Mouse (Mus musculus): ENCODE measurements around the gene Cacna1b. TPM values are rescaled to one million over a fixed set of nuclear protein-coding genes. Genes with fewer than 3 reads are reported as not detected.

The Cacna1b gene
- polyA plus RNA-seq (2012; rRNA removed) = 0.03 and 0.06 TPM in 2 replicates
- not detected in 2 replicates for polyA plus RNA-seq (2014; fragmentation: Nextera tagmentation; extraction: Ambion mirVana)

GRCm38 (mm10) chr2:24763115-24763557 is at the start of gene Cacna1b:
TSS of gene Cacna1b (minus strand) at chr2:24763152.
- WGBS (ENCODE audit: insufficient replicate concordance) = 1% methylated on average over 42 of the region's 42 CpGs

GRCm38 (mm10) chr2:24809746-24810145 is 46.8 kb upstream of the Cacna1b start:
- WGBS (ENCODE audit: insufficient replicate concordance) = 58% methylated on average over 3 of the region's 3 CpGs
- no peak overlapping the region for H3K4me2 ChIP-seq (ENCODE audit: low read depth)
- no peak overlapping the region for H3K27ac ChIP-seq
- DNase-seq (ENCODE audit: low read depth in 3 of 3, low spot score in 3 of 3) (no peak), ATAC-seq (ENCODE audit: insufficient read depth) (no peak)
- H3K9ac ChIP-seq (replicated peaks) = no peak overlapping the region
- H3K36me3 ChIP-seq (replicated peaks; ENCODE audit: control insufficient read depth, insufficient read depth, low read depth) = peaks cover 21% of the 10 kb centered on the region
- H3K9me3 ChIP-seq (ENCODE audit: control insufficient read depth, low read length) = no peaks in the 10 kb centered on the region
- H3K27me3 ChIP-seq (ENCODE audit: control insufficient read depth, insufficient read depth, low read length) = no peaks in the 10 kb centered on the region
- no peaks in the 10 kb centered on the region for H3K4me1 ChIP-seq (replicated peaks; ENCODE audit: control insufficient read depth in 2 of 2, insufficient read depth in 2 of 2, low read length in 1 of 2)
- no peak overlapping the region for H3K4me3 ChIP-seq (ENCODE audit: insufficient read depth in 1 of 2, low read depth in 2 of 2, low read length in 2 of 2)
- TF ChIP-seq CTCF (IDR thresholded peaks at IDR 0.05; ENCODE audit: low read depth) (no peak), EP300 (IDR thresholded peaks at IDR 0.05; ENCODE audit: low read depth) (no peak)

More at GRCm38 (mm10) chr2:24763115-24763557, at the start of gene Cacna1b:
- no peaks in the 10 kb centered on the region for H3K36me3 ChIP-seq (replicated peaks; ENCODE audit: control insufficient read depth, insufficient read depth, low read depth)
- H3K4me2 ChIP-seq (ENCODE audit: low read depth) = peak within 1 kb of the TSS; percentile 64
- no peak within 1 kb of the TSS for H3K9ac ChIP-seq (replicated peaks)
- H3K27me3 ChIP-seq (ENCODE audit: control insufficient read depth, insufficient read depth, low read length) = peaks cover 31% of the 10 kb centered on the region
- peak; percentile 10 to 33 (median 13) for DNase-seq (ENCODE audit: low read depth in 3 of 3, low spot score in 3 of 3)
- no peak within 1 kb of the TSS for H3K27ac ChIP-seq
- no peak for TF ChIP-seq EP300 (IDR thresholded peaks at IDR 0.05; ENCODE audit: low read depth)
- TF ChIP-seq CTCF (IDR thresholded peaks at IDR 0.05; ENCODE audit: low read depth) = no peak
- no peaks in the 10 kb centered on the region for H3K9me3 ChIP-seq (ENCODE audit: control insufficient read depth, low read length)
- ATAC-seq (ENCODE audit: insufficient read depth) = peak; percentile 61
- peak within 1 kb of the TSS; percentile 38 to 47 for H3K4me3 ChIP-seq (ENCODE audit: insufficient read depth in 1 of 2, low read depth in 2 of 2, low read length in 2 of 2)
- no peaks in the 10 kb centered on the region; a peak in 1 of 4 replicates for H3K4me1 ChIP-seq (replicated peaks; ENCODE audit: control insufficient read depth in 2 of 2, insufficient read depth in 2 of 2, low read length in 1 of 2)

GRCm38 (mm10) chr2:24807691-24808090 is 44.7 kb upstream of the Cacna1b start:
- Histone ChIP-seq H3K9ac (replicated peaks) (no peak overlapping the region), H3K4me2 (ENCODE audit: low read depth) (no peak overlapping the region), H3K9me3 (ENCODE audit: control insufficient read depth, low read length) (no peaks in the 10 kb centered on the region), H3K36me3 (replicated peaks; ENCODE audit: control insufficient read depth, insufficient read depth, low read depth) (peaks cover 17% of the 10 kb centered on the region), H3K4me3 (ENCODE audit: insufficient read depth in 1 of 2, low read depth in 2 of 2, low read length in 2 of 2) (no peak overlapping the region), H3K27me3 (ENCODE audit: control insufficient read depth, insufficient read depth, low read length) (no peaks in the 10 kb centered on the region), H3K4me1 (replicated peaks; ENCODE audit: control insufficient read depth in 2 of 2, insufficient read depth in 2 of 2, low read length in 1 of 2) (no peaks in the 10 kb centered on the region), H3K27ac (no peak overlapping the region)
- 91% methylated on average over 10 of the region's 10 CpGs for WGBS (ENCODE audit: insufficient replicate concordance)
- TF ChIP-seq CTCF (IDR thresholded peaks at IDR 0.05; ENCODE audit: low read depth) (no peak), EP300 (IDR thresholded peaks at IDR 0.05; ENCODE audit: low read depth) (no peak)
- ATAC-seq (ENCODE audit: insufficient read depth) (no peak), DNase-seq (ENCODE audit: low read depth in 3 of 3, low spot score in 3 of 3) (no peak)

- H3K36me3 ChIP-seq (replicated peaks; ENCODE audit: control insufficient read depth, insufficient read depth, low read depth) = peaks cover 23% of the 10 kb centered on the region
These were observed 44.1 kb upstream of the Cacna1b start for GRCm38 (mm10) chr2:24807036-24807435.

GRCm38 (mm10) chr2:24806143-24806542 is 43.2 kb upstream of the Cacna1b start:
- Histone ChIP-seq H3K4me3 (ENCODE audit: insufficient read depth in 1 of 2, low read depth in 2 of 2, low read length in 2 of 2) (no peak overlapping the region), H3K4me1 (replicated peaks; ENCODE audit: control insufficient read depth in 2 of 2, insufficient read depth in 2 of 2, low read length in 1 of 2) (no peaks in the 10 kb centered on the region), H3K4me2 (ENCODE audit: low read depth) (no peak overlapping the region), H3K27ac (no peak overlapping the region), H3K36me3 (replicated peaks; ENCODE audit: control insufficient read depth, insufficient read depth, low read depth) (peaks cover 26% of the 10 kb centered on the region), H3K9me3 (ENCODE audit: control insufficient read depth, low read length) (no peaks in the 10 kb centered on the region), H3K9ac (replicated peaks) (no peak overlapping the region), H3K27me3 (ENCODE audit: control insufficient read depth, insufficient read depth, low read length) (no peaks in the 10 kb centered on the region)
- WGBS (ENCODE audit: insufficient replicate concordance) = 87% methylated on average over 6 of the region's 6 CpGs
- ATAC-seq (ENCODE audit: insufficient read depth) (no peak), DNase-seq (ENCODE audit: low read depth in 3 of 3, low spot score in 3 of 3) (no peak)
- no peak for TF ChIP-seq EP300 (IDR thresholded peaks at IDR 0.05; ENCODE audit: low read depth)
- no peak for TF ChIP-seq CTCF (IDR thresholded peaks at IDR 0.05; ENCODE audit: low read depth)

More at GRCm38 (mm10) chr2:24807036-24807435, 44.1 kb upstream of the Cacna1b start:
- H3K9ac ChIP-seq (replicated peaks) = no peak overlapping the region
- no peak overlapping the region for H3K4me2 ChIP-seq (ENCODE audit: low read depth)
- H3K9me3 ChIP-seq (ENCODE audit: control insufficient read depth, low read length) = no peaks in the 10 kb centered on the region
- DNase-seq (ENCODE audit: low read depth in 3 of 3, low spot score in 3 of 3) (no peak), ATAC-seq (ENCODE audit: insufficient read depth) (no peak)
- H3K4me1 ChIP-seq (replicated peaks; ENCODE audit: control insufficient read depth in 2 of 2, insufficient read depth in 2 of 2, low read length in 1 of 2) = no peaks in the 10 kb centered on the region
- H3K4me3 ChIP-seq (ENCODE audit: insufficient read depth in 1 of 2, low read depth in 2 of 2, low read length in 2 of 2) = no peak overlapping the region
- TF ChIP-seq CTCF (IDR thresholded peaks at IDR 0.05; ENCODE audit: low read depth) (no peak), EP300 (IDR thresholded peaks at IDR 0.05; ENCODE audit: low read depth) (no peak)
- no peaks in the 10 kb centered on the region for H3K27me3 ChIP-seq (ENCODE audit: control insufficient read depth, insufficient read depth, low read length)
- H3K27ac ChIP-seq = no peak overlapping the region
- WGBS (ENCODE audit: insufficient replicate concordance) = 75% methylated on average over 3 of the region's 3 CpGs
